Mouse (Mus musculus): ENCODE data around the gene Ccm2l. TPM values are rescaled to one million over a fixed set of nuclear protein-coding genes. Genes with fewer than 3 reads are reported as not detected.

The Ccm2l gene
- total and polyA plus RNA-seq, 2 experiments = 2.3 to 5.5 TPM

- Histone ChIP-seq H3K79me2 (ENCODE audit: control insufficient read depth, insufficient read depth, low read length) (no peaks in the 10 kb centered on the region), H3K27me3 (ENCODE audit: control insufficient read depth, insufficient read depth, low read length) (no peaks in the 10 kb centered on the region), H3K27ac (replicated peaks; ENCODE audit: insufficient read depth, low read depth, low read length) (no peak overlapping the region), H3K36me3 (ENCODE audit: control insufficient read depth, insufficient read depth, low read length) (no peaks in the 10 kb centered on the region), H3K9ac (ENCODE audit: low read depth, low read length) (no peak overlapping the region), H3K4me1 (ENCODE audit: control insufficient read depth, insufficient read depth, low read length) (peaks cover 1% of the 10 kb centered on the region; the same call in 1 of the 2 replicates), H3K4me3 (ENCODE audit: insufficient read depth, low read depth, low read length) (no peak overlapping the region)
- peak; percentile 51 for DNase-seq (ENCODE audit: extremely low read depth, low read depth, low spot score)
- TF ChIP-seq CTCF (IDR thresholded peaks at IDR 0.05; ENCODE audit: low read depth, low read length) = peak; percentile 76
- no peak for TF ChIP-seq POLR2A (IDR thresholded peaks at IDR 0.05; ENCODE audit: extremely low read depth, insufficient read depth, low read length)
- 18% methylated on average over 23 of the region's 23 CpGs for WGBS
Observed at GRCm38 (mm10) chr2:153070762-153071490, 5.2 kb downstream of the Ccm2l start.

DNA sequence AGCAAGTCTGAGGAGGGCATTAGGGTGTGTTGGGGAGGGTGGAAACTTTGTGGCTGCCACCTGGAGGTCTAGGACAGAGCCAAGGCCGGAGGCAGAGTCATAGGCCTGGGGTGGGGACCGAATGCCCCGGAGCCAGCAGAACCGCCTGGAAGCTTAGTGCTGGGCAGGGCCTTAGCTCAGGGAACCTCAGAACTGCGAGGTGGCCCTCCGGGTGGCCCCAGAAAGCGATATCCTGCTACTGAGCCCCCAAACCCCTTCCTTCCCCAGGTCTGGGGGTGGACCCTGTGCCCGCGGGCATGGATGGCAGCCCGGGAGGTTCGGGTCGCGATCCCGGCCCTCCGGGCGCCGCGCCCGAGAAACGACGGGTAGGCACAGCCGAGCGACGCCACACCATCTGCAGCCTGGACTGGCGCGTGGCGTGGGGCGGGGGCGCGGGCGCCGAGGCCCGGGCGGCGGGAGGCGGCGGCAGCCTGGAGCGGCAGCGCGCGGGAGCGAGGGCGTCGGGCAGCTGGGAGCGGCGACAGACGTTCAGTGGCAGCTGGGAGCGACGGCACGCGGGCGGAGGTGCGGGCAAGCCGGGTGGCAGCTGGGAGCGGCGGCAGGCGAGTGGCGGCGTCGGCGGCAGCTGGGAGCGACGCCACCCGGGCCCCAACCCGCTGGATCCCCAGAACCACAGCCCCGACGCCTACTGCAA, 5.9 kb downstream of the Ccm2l start:
- WGBS = 43% methylated on average over 67 of the region's 67 CpGs
- Histone ChIP-seq H3K79me2 (ENCODE audit: control insufficient read depth, insufficient read depth, low read length) (no peaks in the 10 kb centered on the region), H3K27me3 (ENCODE audit: control insufficient read depth, insufficient read depth, low read length) (no peaks in the 10 kb centered on the region), H3K9ac (ENCODE audit: low read depth, low read length) (peak overlapping the region; percentile 61), H3K4me3 (ENCODE audit: insufficient read depth, low read depth, low read length) (peak overlapping the region; percentile 28; the same call in 1 of the 2 replicates), H3K27ac (replicated peaks; ENCODE audit: insufficient read depth, low read depth, low read length) (no peak overlapping the region), H3K36me3 (ENCODE audit: control insufficient read depth, insufficient read depth, low read length) (no peaks in the 10 kb centered on the region), H3K4me1 (ENCODE audit: control insufficient read depth, insufficient read depth, low read length) (peaks cover 8% of the 10 kb centered on the region)
- no peak for DNase-seq (ENCODE audit: extremely low read depth, low read depth, low spot score)
- no peak for TF ChIP-seq POLR2A (IDR thresholded peaks at IDR 0.05; ENCODE audit: extremely low read depth, insufficient read depth, low read length)
- no peak for TF ChIP-seq CTCF (IDR thresholded peaks at IDR 0.05; ENCODE audit: low read depth, low read length)

- Histone ChIP-seq H3K27ac (replicated peaks; ENCODE audit: insufficient read depth, low read depth, low read length) (no peak overlapping the region), H3K4me1 (ENCODE audit: control insufficient read depth, insufficient read depth, low read length) (peaks cover 22% of the 10 kb centered on the region), H3K36me3 (ENCODE audit: control insufficient read depth, insufficient read depth, low read length) (no peaks in the 10 kb centered on the region), H3K79me2 (ENCODE audit: control insufficient read depth, insufficient read depth, low read length) (no peaks in the 10 kb centered on the region), H3K27me3 (ENCODE audit: control insufficient read depth, insufficient read depth, low read length) (no peaks in the 10 kb centered on the region), H3K4me3 (ENCODE audit: insufficient read depth, low read depth, low read length) (no peak overlapping the region), H3K9ac (ENCODE audit: low read depth, low read length) (no peak overlapping the region)
- DNase-seq (ENCODE audit: extremely low read depth, low read depth, low spot score) = no peak
- 89% methylated on average over 10 of the region's 10 CpGs for WGBS
- no peak for TF ChIP-seq CTCF (IDR thresholded peaks at IDR 0.05; ENCODE audit: low read depth, low read length)
- no peak for TF ChIP-seq POLR2A (IDR thresholded peaks at IDR 0.05; ENCODE audit: extremely low read depth, insufficient read depth, low read length)
Observed at GRCm38 (mm10) chr2:153074651-153075050, 8.9 kb downstream of the Ccm2l start.

DNA sequence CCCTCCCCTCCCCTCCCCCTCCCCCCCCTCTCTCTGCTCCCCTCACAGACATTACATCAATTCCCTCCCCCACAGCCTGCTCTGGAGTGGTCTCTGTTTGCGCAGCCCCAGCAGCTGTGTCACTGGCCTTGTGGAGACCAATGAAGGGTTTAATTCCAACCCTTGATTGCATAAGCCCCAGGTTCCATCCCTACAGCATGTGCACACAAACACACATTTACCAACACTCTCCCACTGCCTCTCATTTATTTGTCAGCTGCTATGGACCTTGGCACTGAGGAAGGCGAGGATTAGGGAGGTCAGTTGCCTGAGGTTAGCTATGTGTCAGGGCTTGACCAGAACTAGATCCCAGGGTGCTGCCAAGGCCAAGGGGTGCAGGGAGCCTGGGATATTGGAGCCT, 10.2 kb downstream of the Ccm2l start:
- TF ChIP-seq POLR2A (IDR thresholded peaks at IDR 0.05; ENCODE audit: extremely low read depth, insufficient read depth, low read length) (no peak), CTCF (IDR thresholded peaks at IDR 0.05; ENCODE audit: low read depth, low read length) (no peak)
- H3K27ac ChIP-seq (replicated peaks; ENCODE audit: insufficient read depth, low read depth, low read length) = peak overlapping the region; percentile 4; the same call in 1 of the 2 replicates
- peaks cover 22% of the 10 kb centered on the region for H3K4me1 ChIP-seq (ENCODE audit: control insufficient read depth, insufficient read depth, low read length)
- 30% methylated on average over 2 of the region's 2 CpGs for whole genome bisulfite sequencing
- no peaks in the 10 kb centered on the region for H3K27me3 ChIP-seq (ENCODE audit: control insufficient read depth, insufficient read depth, low read length)
- DNase-seq (ENCODE audit: extremely low read depth, low read depth, low spot score) = peak; percentile 95
- no peak overlapping the region for H3K4me3 ChIP-seq (ENCODE audit: insufficient read depth, low read depth, low read length)
- H3K79me2 ChIP-seq (ENCODE audit: control insufficient read depth, insufficient read depth, low read length) = no peaks in the 10 kb centered on the region
- no peaks in the 10 kb centered on the region for H3K36me3 ChIP-seq (ENCODE audit: control insufficient read depth, insufficient read depth, low read length)
- H3K9ac ChIP-seq (ENCODE audit: low read depth, low read length) = no peak overlapping the region

GRCm38 (mm10) chr2:153080841-153081523, 15.2 kb downstream of the Ccm2l start:
- Histone ChIP-seq H3K4me3 (ENCODE audit: insufficient read depth, low read depth, low read length) (no peak overlapping the region), H3K4me1 (ENCODE audit: control insufficient read depth, insufficient read depth, low read length) (peaks cover 27% of the 10 kb centered on the region), H3K27me3 (ENCODE audit: control insufficient read depth, insufficient read depth, low read length) (no peaks in the 10 kb centered on the region), H3K9ac (ENCODE audit: low read depth, low read length) (no peak overlapping the region), H3K36me3 (ENCODE audit: control insufficient read depth, insufficient read depth, low read length) (no peaks in the 10 kb centered on the region), H3K27ac (replicated peaks; ENCODE audit: insufficient read depth, low read depth, low read length) (no peak overlapping the region), H3K79me2 (ENCODE audit: control insufficient read depth, insufficient read depth, low read length) (no peaks in the 10 kb centered on the region)
- TF ChIP-seq POLR2A (IDR thresholded peaks at IDR 0.05; ENCODE audit: extremely low read depth, insufficient read depth, low read length) (no peak), CTCF (IDR thresholded peaks at IDR 0.05; ENCODE audit: low read depth, low read length) (peak; percentile 77)
- peak; percentile 85 for DNase-seq (ENCODE audit: extremely low read depth, low read depth, low spot score)
- WGBS = 50% methylated on average over 32 of the region's 32 CpGs
